18 mouse cellular contexts compared by ENCODE assay signal in the genomic region with DNA sequence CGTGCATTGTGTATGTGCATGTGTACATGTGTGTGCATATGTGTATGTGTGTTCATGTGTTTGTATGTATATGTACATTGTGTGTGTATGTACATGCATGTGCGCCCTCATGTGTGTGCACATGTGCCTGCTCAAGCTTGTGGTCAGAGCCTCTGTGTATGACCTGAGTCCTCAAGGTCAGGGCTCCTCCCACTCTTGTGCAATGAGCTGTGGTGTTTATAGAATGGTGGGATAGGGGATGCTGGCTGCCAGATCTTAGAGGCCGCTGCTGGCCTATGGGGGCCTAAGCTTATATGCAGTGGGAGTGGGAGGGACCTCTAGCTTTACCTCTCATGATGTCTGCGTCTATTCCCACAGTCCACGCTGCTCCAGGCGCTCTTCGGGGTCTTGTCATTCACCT. TPM values are rescaled to one million over a fixed set of nuclear protein-coding genes. Genes with fewer than 3 reads are reported as not detected.
DNase-seq lines count a peak whose midpoint lies in the region; ATAC-seq and TF ChIP-seq lines count a peak whose summit lies in the region.
"Had no signal": no experiment of that assay in that cellular context is flagged by ENCODE, and none has a peak within 500 bp of the region (broad histone marks: within the 10 kb centered on the region; RNA-seq: fewer than 3 reads in every experiment).

No protein-coding gene starts in this region.

- no peaks in the 10 kb centered on the region for H3K9me3 ChIP-seq in heart, embryonic 11.5 days (replicated peaks; ENCODE audit: control insufficient read depth, low read length)
- no peaks in the 10 kb centered on the region for H3K9me3 ChIP-seq in liver, postnatal 0 days (ENCODE audit: low read length)
- H3K9me3 ChIP-seq: embryonic facial prominence, embryonic 13.5 days; heart, embryonic 12.5 days; hindbrain, embryonic 10.5 days had no signal

- H3K27ac ChIP-seq in heart, embryonic 11.5 days (ENCODE audit: low read depth, low read length), result no peak overlapping the region
- no peak overlapping the region for H3K27ac ChIP-seq in liver, postnatal 0 days (ENCODE audit: low read depth)
- H3K27ac ChIP-seq: embryonic facial prominence, embryonic 13.5 days had no signal

- H3K4me3 ChIP-seq in heart, embryonic 11.5 days (ENCODE audit: low read depth, low read length), result no peak overlapping the region
- H3K4me3 ChIP-seq in liver, postnatal 0 days (ENCODE audit: low read depth, low read length), result no peak overlapping the region
- H3K4me3 ChIP-seq: embryonic facial prominence, embryonic 13.5 days; heart, embryonic 12.5 days; hindbrain, embryonic 10.5 days had no signal

- H3K9ac ChIP-seq in heart, embryonic 11.5 days (ENCODE audit: low read depth, low read length), result no peak overlapping the region
- H3K9ac ChIP-seq in liver, postnatal 0 days (replicated peaks), result no peak overlapping the region
- H3K9ac ChIP-seq: embryonic facial prominence, embryonic 13.5 days; heart, embryonic 12.5 days had no signal

- no peak for TF ChIP-seq EP300 in liver, postnatal 0 days (IDR thresholded peaks at IDR 0.05; ENCODE audit: low read depth)

- no peaks in the 10 kb centered on the region for H3K27me3 ChIP-seq in heart, embryonic 11.5 days (ENCODE audit: control insufficient read depth, insufficient read depth, low read length)
- H3K27me3 ChIP-seq in liver, postnatal 0 days (ENCODE audit: insufficient read depth, low read length), result no peaks in the 10 kb centered on the region
- H3K27me3 ChIP-seq: embryonic facial prominence, embryonic 13.5 days; heart, embryonic 12.5 days had no signal

- H3K4me1 ChIP-seq in heart, embryonic 11.5 days (ENCODE audit: control insufficient read depth, insufficient read depth, low read length), result peaks cover 49% of the 10 kb centered on the region
- H3K4me1 ChIP-seq in liver, postnatal 0 days (ENCODE audit: insufficient read depth), result peaks cover 44% of the 10 kb centered on the region

- no peak overlapping the region for H3K4me2 ChIP-seq in heart, embryonic 11.5 days
- H3K4me2 ChIP-seq in liver, postnatal 0 days (ENCODE audit: low read depth, low read length), result no peak overlapping the region
- H3K4me2 ChIP-seq: embryonic facial prominence, embryonic 13.5 days; heart, embryonic 12.5 days had no signal

- no peak for ATAC-seq in heart, embryonic 11.5 days (replicated peaks; ENCODE audit: insufficient number of reproducible peaks, low FRiP score, low TSS enrichment)
- ATAC-seq in common myeloid progenitor, adult 5-6 weeks (replicated peaks; ENCODE audit: low read depth, poor library complexity, severe bottlenecking), result peak; percentile 53
- ATAC-seq in liver, postnatal 0 days, result peak; percentile 72
- ATAC-seq: activated CD4-positive, CD25-positive, alpha-beta regulatory T cell, adult 4 months had no signal

- TF ChIP-seq CTCF in liver, postnatal 0 days (IDR thresholded peaks at IDR 0.05; ENCODE audit: low read depth), result no peak

- DNase-seq in heart, adult 11 months, result peak; percentile 91
- DNase-seq in lung, postnatal 10 days, result peak; percentile 52
- DNase-seq in lung, postnatal 4 days, result no peak
- peak; percentile 65 for DNase-seq in liver, postnatal 0 days
- no peak for DNase-seq in spleen, postnatal 4 days (ENCODE audit: low spot score in 2 of 2)
- DNase-seq: left cerebral cortex, postnatal 4 days had no signal

- 87% methylated on average over 7 of the region's 7 CpGs for WGBS in heart, embryonic 11.5 days (ENCODE audit: insufficient replicate concordance)
- WGBS in liver, postnatal 0 days (ENCODE audit: insufficient replicate concordance), result 63% methylated on average over 7 of the region's 7 CpGs

- no peaks in the 10 kb centered on the region for H3K36me3 ChIP-seq in heart, embryonic 11.5 days (ENCODE audit: control insufficient read depth, insufficient read depth, low read length)
- H3K36me3 ChIP-seq in liver, postnatal 0 days (replicated peaks; ENCODE audit: insufficient read depth, low read length), result no peaks in the 10 kb centered on the region
- H3K36me3 ChIP-seq: embryonic facial prominence, embryonic 13.5 days; heart, embryonic 12.5 days; hindbrain, embryonic 10.5 days had no signal

RNA-seq across cellular contexts. Expression of a gene that starts 17.3 kb away (rescaled TPM):
- not detected in 2 replicates for polyA plus RNA-seq in heart, embryonic 11.5 days (2014; fragmentation: Nextera tagmentation; extraction: Ambion mirVana)
- total RNA-seq in common myeloid progenitor, adult 5-6 weeks (2017), result not detected in 2 replicates
- 0.04 TPM in 1 of 2 replicates, not detected in the other for polyA plus RNA-seq in liver, postnatal 0 days (2015; fragmentation: Nextera tagmentation; extraction: Ambion mirVana)
- total RNA-seq: CH12.LX; layer of hippocampus, postnatal 25 days; neutrophil, adult 5-6 weeks had no signal
- polyA plus RNA-seq: activated CD4-positive, CD25-positive, alpha-beta regulatory T cell, adult 4 months; embryonic facial prominence, embryonic 13.5 days; forebrain, embryonic 11.5 days; heart, embryonic 12.5 days; hindbrain, embryonic 10.5 days; intestine, embryonic 14.5 days; testis, adult 2 months had no signal

RNA-seq across cellular contexts. Expression of a gene that starts 37.0 kb away (rescaled TPM):
- 11.8 and 16.7 TPM in 2 replicates for polyA plus RNA-seq in heart, embryonic 11.5 days (2014; fragmentation: Nextera tagmentation; extraction: Ambion mirVana)
- total RNA-seq in common myeloid progenitor, adult 5-6 weeks (2017), result 9.1 and 11.2 TPM in 2 replicates
- polyA plus RNA-seq in liver, postnatal 0 days (2015; fragmentation: Nextera tagmentation; extraction: Ambion mirVana), result 81.2 and 86.3 TPM in 2 replicates

RNA-seq across cellular contexts. Expression of a gene that starts 55.4 kb away (rescaled TPM):
- 2.2 and 2.7 TPM in 2 replicates for polyA plus RNA-seq in heart, embryonic 11.5 days (2014; fragmentation: Nextera tagmentation; extraction: Ambion mirVana)
- 1.1 and 1.3 TPM in 2 replicates for total RNA-seq in common myeloid progenitor, adult 5-6 weeks (2017)
- polyA plus RNA-seq in liver, postnatal 0 days (2015; fragmentation: Nextera tagmentation; extraction: Ambion mirVana), result 1.2 and 2.0 TPM in 2 replicates

Comparison
In these comparisons a context has a peak if more than half of its experiments do, and no peak if none do; other contexts are left out.
1. DNase-seq: peak in heart, adult 11 months (single experiment), lung, postnatal 10 days (single experiment) and liver, postnatal 0 days (single experiment); none in lung, postnatal 4 days (0 of 2) and spleen, postnatal 4 days (0 of 2).